In the genomic region with DNA sequence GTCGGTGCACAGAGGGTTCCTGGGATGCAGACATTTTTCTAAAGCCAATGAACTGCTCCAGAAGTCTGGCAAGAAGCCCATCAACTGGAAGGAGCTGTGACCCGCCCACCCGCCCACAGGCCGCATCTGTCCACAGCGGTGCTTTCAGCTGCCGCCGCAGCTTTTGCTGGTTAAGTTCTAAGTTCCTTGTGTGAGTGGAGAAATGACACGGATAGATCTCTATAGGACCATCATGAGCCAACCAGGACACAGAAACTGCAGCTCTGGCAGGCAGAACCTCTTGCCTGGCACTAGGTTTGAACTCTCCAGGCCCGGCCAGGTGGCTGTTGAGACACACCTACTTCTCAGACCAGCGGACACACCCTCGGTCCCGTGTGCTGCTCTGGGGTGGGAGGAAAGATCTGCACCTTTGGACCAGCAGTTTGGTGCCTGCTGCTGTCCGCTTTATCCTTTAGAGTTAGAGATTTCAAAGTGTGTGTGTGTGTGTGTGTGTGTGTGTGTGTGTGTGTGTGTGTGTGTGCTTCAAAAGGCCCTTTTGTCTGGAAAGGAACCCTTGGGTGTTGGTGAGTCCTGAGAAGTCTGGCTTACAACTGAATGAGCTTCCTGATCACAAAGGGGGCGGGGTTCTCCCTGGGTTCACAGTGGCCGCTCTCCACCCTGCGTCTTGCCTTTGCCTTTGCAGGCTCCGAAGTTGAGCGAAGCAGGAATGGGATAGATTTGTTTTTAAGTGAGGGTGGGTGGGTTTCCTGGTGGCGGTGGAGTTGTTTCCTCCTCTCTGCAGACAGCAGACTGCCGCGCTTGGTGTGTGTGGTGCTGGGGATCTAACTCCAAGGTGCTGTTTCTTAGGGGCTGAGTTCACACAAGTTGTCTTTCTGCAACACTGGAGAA, we compare ENCODE assay signal across 7 mouse cellular contexts. TPM values are rescaled to one million over a fixed set of nuclear protein-coding genes. Genes with fewer than 3 reads are reported as not detected.
DNase-seq lines count a peak whose midpoint lies in the region; ATAC-seq lines count a peak whose summit lies in the region.

No protein-coding gene starts in this region.

- H3K27ac ChIP-seq in embryonic facial prominence, embryonic 13.5 days, result peak overlapping the region; percentile 51
- H3K27ac ChIP-seq in hindbrain, embryonic 13.5 days, result peak overlapping the region; percentile 88

- peaks cover 15% of the 10 kb centered on the region for H3K4me1 ChIP-seq in embryonic facial prominence, embryonic 13.5 days
- H3K4me1 ChIP-seq in hindbrain, embryonic 13.5 days (replicated peaks), result peaks cover 31% of the 10 kb centered on the region

- H3K36me3 ChIP-seq in embryonic facial prominence, embryonic 13.5 days, result peaks cover 43% of the 10 kb centered on the region
- no peaks in the 10 kb centered on the region for H3K36me3 ChIP-seq in hindbrain, embryonic 13.5 days

- intact Hi-C loops in gastrocnemius, postnatal 36 days (cut with DNase I), result no loop called here

- no peak overlapping the region for H3K4me3 ChIP-seq in embryonic facial prominence, embryonic 13.5 days
- H3K4me3 ChIP-seq in hindbrain, embryonic 13.5 days, result no peak overlapping the region

- DNase-seq in ZHBTc4 (ENCODE audit: low read depth, low spot score), result peak; percentile 69
- peak; percentile 68 for DNase-seq in lung, postnatal 10 days
- DNase-seq in right cerebral cortex, adult 2 months (ENCODE audit: low spot score in 2 of 2), result no peak
- no peak for DNase-seq in c-Kit-positive CD71-positive TER-119-positive erythroid progenitor cells, embryonic 14.5 days (ENCODE audit: low spot score)
- no peak for DNase-seq in gastrocnemius, postnatal 36 days

- no peaks in the 10 kb centered on the region for H3K27me3 ChIP-seq in embryonic facial prominence, embryonic 13.5 days
- no peaks in the 10 kb centered on the region for H3K27me3 ChIP-seq in hindbrain, embryonic 13.5 days

- no peak overlapping the region for H3K9ac ChIP-seq in embryonic facial prominence, embryonic 13.5 days
- H3K9ac ChIP-seq in hindbrain, embryonic 13.5 days, result 0 out of 2 replicates have a peak overlapping the region, but pooled peaks have one; percentile 3

- no peak for ATAC-seq in embryonic facial prominence, embryonic 13.5 days (ENCODE audit: insufficient number of reproducible peaks, insufficient read depth, low FRiP score, low TSS enrichment, low read depth)
- ATAC-seq in hindbrain, embryonic 13.5 days (ENCODE audit: low FRiP score), result peak; percentile 60; the same call in 1 of the 2 replicates

- H3K4me2 ChIP-seq in embryonic facial prominence, embryonic 13.5 days, result no peak overlapping the region
- peak overlapping the region; percentile 21; the same call in 1 of the 2 replicates for H3K4me2 ChIP-seq in hindbrain, embryonic 13.5 days

- WGBS in embryonic facial prominence, embryonic 13.5 days, result 75% methylated on average over 21 of the region's 21 CpGs
- WGBS in hindbrain, embryonic 13.5 days, result 53% methylated on average over 21 of the region's 21 CpGs

- H3K9me3 ChIP-seq in embryonic facial prominence, embryonic 13.5 days, result no peaks in the 10 kb centered on the region
- H3K9me3 ChIP-seq in hindbrain, embryonic 13.5 days, result no peaks in the 10 kb centered on the region

RNA-seq across cellular contexts. Expression of a gene that starts 7.8 kb away (rescaled TPM):
- polyA plus RNA-seq in embryonic facial prominence, embryonic 13.5 days (2015; fragmentation: Nextera tagmentation; extraction: Ambion mirVana), result 2.7 and 3.6 TPM in 2 replicates
- 1.9 and 3.2 TPM in 2 replicates for polyA plus RNA-seq in hindbrain, embryonic 13.5 days (2015; fragmentation: Nextera tagmentation; extraction: Ambion mirVana)
- total RNA-seq in gastrocnemius, postnatal 36 days (2021), result 100 to 1,000 TPM; 138 to 166 TPM

RNA-seq across cellular contexts. Expression of a gene that starts 8.3 kb away (rescaled TPM):
- 43.6 and 48.2 TPM in 2 replicates for polyA plus RNA-seq in embryonic facial prominence, embryonic 13.5 days (2015; fragmentation: Nextera tagmentation; extraction: Ambion mirVana)
- 10.4 and 11.1 TPM in 2 replicates for polyA plus RNA-seq in hindbrain, embryonic 13.5 days (2015; fragmentation: Nextera tagmentation; extraction: Ambion mirVana)
- total RNA-seq in gastrocnemius, postnatal 36 days (2021), result 10 to 100 TPM in 1 of 2 experiments, 1 to 10 TPM in 1; 9.7 to 13.2 TPM

RNA-seq across cellular contexts. Expression of a gene that starts 10.5 kb away (rescaled TPM):
- polyA plus RNA-seq in embryonic facial prominence, embryonic 13.5 days (2015; fragmentation: Nextera tagmentation; extraction: Ambion mirVana), result 11.7 and 11.8 TPM in 2 replicates
- polyA plus RNA-seq in hindbrain, embryonic 13.5 days (2015; fragmentation: Nextera tagmentation; extraction: Ambion mirVana), result 5.4 and 6.3 TPM in 2 replicates
- under 1 TPM; 0.59 to 0.69 TPM for total RNA-seq in gastrocnemius, postnatal 36 days (2021)

RNA-seq across cellular contexts. Expression of a gene that starts 47.2 kb away (rescaled TPM):
- 0.86 and 1.1 TPM in 2 replicates for polyA plus RNA-seq in embryonic facial prominence, embryonic 13.5 days (2015; fragmentation: Nextera tagmentation; extraction: Ambion mirVana)
- 83.2 and 88.7 TPM in 2 replicates for polyA plus RNA-seq in hindbrain, embryonic 13.5 days (2015; fragmentation: Nextera tagmentation; extraction: Ambion mirVana)
- total RNA-seq in gastrocnemius, postnatal 36 days (2021), result not detected

Comparison
In these comparisons a context has a peak if more than half of its experiments do, and no peak if none do; other contexts are left out.
1. DNase-seq: peak in ZHBTc4 (single experiment) and lung, postnatal 10 days (single experiment); none in right cerebral cortex, adult 2 months (0 of 2), c-Kit-positive CD71-positive TER-119-positive erythroid progenitor cells, embryonic 14.5 days (single experiment) and gastrocnemius, postnatal 36 days (0 of 2).